In genomic region chr9:99172811-99173210, GRCm38 (mm10) we compare ENCODE assay signal across 15 mouse cellular contexts.
"Had no signal": no experiment of that assay in that cellular context is flagged by ENCODE, and none has a peak within 500 bp of the region (broad histone marks: within the 10 kb centered on the region; RNA-seq: fewer than 3 reads in every experiment).

No protein-coding gene starts in this region.

- H3K4me3 ChIP-seq: megakaryocyte, embryonic 14.5 days; midbrain, embryonic 13.5 days; midbrain, embryonic 15.5 days; neural tube, embryonic 12.5 days; stomach, embryonic 15.5 days had no signal

- H3K27ac ChIP-seq: macrophage; midbrain, embryonic 13.5 days; midbrain, embryonic 15.5 days; neural tube, embryonic 12.5 days; stomach, embryonic 15.5 days; stomach, postnatal 0 days had no signal

- H3K9ac ChIP-seq: lung, embryonic 14.5 days; midbrain, embryonic 13.5 days; midbrain, embryonic 15.5 days; neural tube, embryonic 12.5 days; stomach, embryonic 15.5 days had no signal

- ATAC-seq: midbrain, embryonic 13.5 days; midbrain, embryonic 15.5 days had no signal

- H3K36me3 ChIP-seq: midbrain, embryonic 13.5 days; midbrain, embryonic 15.5 days; neural tube, embryonic 12.5 days; stomach, embryonic 15.5 days had no signal

- H3K9me3 ChIP-seq: megakaryocyte, embryonic 14.5 days; midbrain, embryonic 13.5 days; midbrain, embryonic 15.5 days; neural tube, embryonic 12.5 days; stomach, embryonic 15.5 days had no signal

- H3K4me2 ChIP-seq: lung, embryonic 14.5 days; midbrain, embryonic 11.5 days; midbrain, embryonic 13.5 days; midbrain, embryonic 15.5 days; neural tube, embryonic 12.5 days; stomach, embryonic 15.5 days had no signal

- DNase-seq: lung, adult 18-20 months; lung, embryonic 14.5 days; lung, postnatal 10 days; right cerebral cortex, postnatal 14 days; thymus, adult 2 months; thymus, postnatal 25 days; thymus, postnatal 4 days had no signal

- H3K4me1 ChIP-seq: midbrain, embryonic 13.5 days; midbrain, embryonic 15.5 days; neural tube, embryonic 12.5 days; stomach, embryonic 15.5 days had no signal

- H3K27me3 ChIP-seq: megakaryocyte, embryonic 14.5 days; midbrain, embryonic 13.5 days; midbrain, embryonic 15.5 days; neural tube, embryonic 12.5 days; stomach, embryonic 15.5 days had no signal
